Mouse (Mus musculus): ENCODE results near the gene Gm21541.
"Not testable (repeated sequence)": the region's sequence is repeated elsewhere in the genome, so short reads cannot be mapped to it uniquely, and the experiment has no call there.

GRCm38 (mm10) chr4:41903310-41903709, at the start of gene Gm21541:
- TF ChIP-seq CTCF, EP300 (IDR thresholded peaks at IDR 0.05): not testable (repeated sequence)
